Mouse (Mus musculus) kidney, embryonic 14.5 days (tissue): Measurements from ENCODE around the gene Zfp69. TPM values are rescaled to one million over a fixed set of nuclear protein-coding genes. Genes with fewer than 3 reads are reported as not detected.

Experiments used
- ATAC-seq: fragments of 200-750 bp; cut with Nextera tagmentation; 2 replicates; pipeline ENCODE4 v1.8.0; 2017; ENCODE audit warnings: moderate number of reproducible peaks, mild to moderate bottlenecking, moderate TSS enrichment, moderate library complexity; ENCODE audit not compliant: low FRiP score, low TSS enrichment
- H3K27ac ChIP-seq: fragments of 300-500 bp; sonication (generic); 2 replicates; pipeline ENCODE4 v1.5.1; 2014; ENCODE audit warnings: low read depth, mild to moderate bottlenecking, low read length, moderate library complexity, mixed read lengths
- H3K27me3 ChIP-seq: fragments of 300-500 bp; sonication (generic); 2 replicates; pipeline ENCODE4 v1.6.1; 2014; ENCODE audit warnings: mild to moderate bottlenecking, low read length; ENCODE audit not compliant: control insufficient read depth, insufficient read depth
- H3K36me3 ChIP-seq: fragments of 300-500 bp; sonication (generic); 2 replicates; pipeline ENCODE4 v1.6.1; 2014; ENCODE audit warnings: low read length, mixed read lengths; ENCODE audit not compliant: control insufficient read depth, insufficient read depth
- H3K4me1 ChIP-seq: fragments of 300-500 bp; sonication (generic); 2 replicates; pipeline ENCODE4 v1.6.1; 2014; ENCODE audit warnings: low read length, mixed read lengths; ENCODE audit not compliant: control insufficient read depth, insufficient read depth
- H3K4me2 ChIP-seq: fragments of 300-500 bp; sonication (generic); replicated peaks from 2 replicates; pipeline ENCODE4 v1.6.1; 2014; ENCODE audit warnings: low read depth, mild to moderate bottlenecking, low read length
- H3K4me3 ChIP-seq: fragments of 300-500 bp; sonication (generic); 2 replicates; pipeline ENCODE4 v1.5.1; 2014; ENCODE audit warnings: mild to moderate bottlenecking, low read length
- H3K9ac ChIP-seq: fragments of 300-500 bp; sonication (generic); 2 replicates; pipeline ENCODE4 v1.6.1; 2014; ENCODE audit warnings: low read depth, mild to moderate bottlenecking, low read length, moderate library complexity
- H3K9me3 ChIP-seq: fragments of 300-500 bp; sonication (generic); 2 replicates; pipeline ENCODE4 v1.6.1; 2016; ENCODE audit warnings: low read length; ENCODE audit not compliant: control insufficient read depth
- WGBS: fragments of 180-500 bp; shearing (Covaris S2); extraction: QIAGEN DNeasy Blood & Tissue Kit; methylation state at CpG from one replicate; pipeline ENCODE4 v1.1.7; 2014; 5-methylcytosine and 5-hydroxymethylcytosine counted together
- microRNA-seq: library from miRNA; unstranded; fragments of <30 nt; microRNA quantifications from one replicate; pipeline ENCODE4, GENCODE M21; 2016
- polyA plus RNA-seq: library from polyadenylated mRNA; unstranded; fragments of >200 nt; fragmentation: Nextera tagmentation; extraction: Ambion mirVana; gene quantifications from 2 replicates; pipeline ENCODE4 v1.2.1, GENCODE M21; 2014

Zfp69 gene
- polyA plus RNA-seq, 1 experiment from 2014 or later: 9.9 TPM

GRCm38 (mm10) chr4:120885208-120886120, 66.0 kb downstream of the Zfp69 start:
- no peaks in the 10 kb centered on the region for H3K9me3 ChIP-seq
- H3K27ac ChIP-seq: no peak overlapping the region
- H3K9ac ChIP-seq: no peak overlapping the region
- H3K4me1 ChIP-seq: no peaks in the 10 kb centered on the region
- H3K36me3 ChIP-seq: no peaks in the 10 kb centered on the region
- H3K27me3 ChIP-seq: no peaks in the 10 kb centered on the region; the same call in 1 of the 2 replicates
- no peak overlapping the region for H3K4me3 ChIP-seq
- no peak overlapping the region for H3K4me2 ChIP-seq
- 52% methylated on average over 13 of the region's 13 CpGs for WGBS
- no peak for ATAC-seq

DNA sequence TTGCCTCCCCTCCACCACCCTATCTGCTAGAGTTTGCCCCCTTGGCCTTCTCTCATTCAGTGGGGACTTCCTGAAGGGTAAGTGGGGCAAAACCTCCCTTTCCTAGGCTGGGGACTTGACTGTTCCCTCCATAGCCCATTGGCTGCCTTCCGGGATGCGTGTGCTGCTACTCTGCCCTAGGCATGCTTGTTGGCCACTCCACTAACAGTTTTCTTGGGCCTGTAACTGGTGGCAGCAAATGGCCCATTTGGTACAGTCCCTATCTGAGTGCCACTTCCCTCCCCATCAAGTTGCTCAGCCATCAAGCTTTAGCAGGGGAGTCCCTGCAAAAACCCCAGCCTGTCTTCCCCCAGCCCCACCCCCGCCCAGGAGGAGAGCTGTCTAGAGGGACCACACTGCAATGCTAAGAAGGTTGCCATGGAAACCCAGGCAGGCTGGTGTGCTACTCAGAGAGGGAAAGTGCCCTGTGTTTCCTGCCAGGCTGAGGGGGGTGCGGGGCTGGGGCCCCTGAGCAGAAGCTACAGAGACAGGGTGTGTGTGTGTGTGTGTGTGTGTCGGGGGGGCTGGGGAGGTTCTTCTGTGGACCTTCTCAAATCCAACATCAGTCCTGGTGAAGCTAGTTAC, 69.4 kb downstream of the Zfp69 start:
- Histone ChIP-seq H3K27me3 (no peaks in the 10 kb centered on the region; the same call in 1 of the 2 replicates), H3K36me3 (no peaks in the 10 kb centered on the region), H3K9me3 (no peaks in the 10 kb centered on the region), H3K4me2 (no peak overlapping the region), H3K4me3 (no peak overlapping the region), H3K27ac (no peak overlapping the region), H3K9ac (no peak overlapping the region), H3K4me1 (no peaks in the 10 kb centered on the region)
- no peak for ATAC-seq
- WGBS: 41% methylated on average over 5 of the region's 5 CpGs

- no peak overlapping the region for H3K27ac ChIP-seq
- H3K27me3 ChIP-seq: no peaks in the 10 kb centered on the region
- no peak overlapping the region for H3K4me2 ChIP-seq
- H3K4me1 ChIP-seq: no peaks in the 10 kb centered on the region
- no peak overlapping the region for H3K4me3 ChIP-seq
- no peak overlapping the region for H3K9ac ChIP-seq
- no peaks in the 10 kb centered on the region for H3K36me3 ChIP-seq
- WGBS: 56% methylated on average over 6 of the region's 6 CpGs
- no peak for ATAC-seq
- no peaks in the 10 kb centered on the region for H3K9me3 ChIP-seq
These were observed 70.6 kb downstream of the Zfp69 start for GRCm38 (mm10) chr4:120880731-120881432.

Small RNA genes within 50 kb of the gene (microRNA-seq; reads per million reads assigned to microRNA genes)
- gene Mir7015: not detected

Other genes starting within 250 kb of the Zfp69 start
- gene Kcnq4, start 203.1 kb downstream of the Zfp69 start, polyA plus RNA-seq: 0.51 and 0.73 TPM in 2 replicates
- gene Nfyc, start 120.1 kb downstream of the Zfp69 start, polyA plus RNA-seq: 106 and 133 TPM in 2 replicates
- 0.21 and 0.31 TPM in 2 replicates for gene Rims3, start 96.9 kb downstream of the Zfp69 start, polyA plus RNA-seq
- 25.9 and 29.0 TPM in 2 replicates for gene Exo5, start 26.7 kb downstream of the Zfp69 start, polyA plus RNA-seq
- 13.5 and 20.2 TPM in 2 replicates for gene Smap2, start 65.5 kb upstream of the Zfp69 start, polyA plus RNA-seq
- gene Col9a2, start 87.7 kb upstream of the Zfp69 start, polyA plus RNA-seq: 1.7 and 3.2 TPM in 2 replicates
- gene Zmpste24, start 146.5 kb upstream of the Zfp69 start, polyA plus RNA-seq: 20.6 and 28.5 TPM in 2 replicates
- gene Tmco2, start 157.5 kb upstream of the Zfp69 start, polyA plus RNA-seq: not detected in 2 replicates